Mouse (Mus musculus) cerebellum, adult 9-10 months (tissue): ENCODE measurements at regions not wholly inside any gene's neighbourhood (a gene's known extent, or its start where the extent isn't known, plus 50 kb on each side); places are given as distances from the start of the nearest gene placed in this dataset.

ENCODE experiments used
- DNase-seq: peaks from one replicate; pipeline ENCODE4 v3.0.0; 2022

- DNase-seq = no peak
Measured at GRCm38 (mm10) chr11:90783537-90783936, 95.4 kb upstream of the Tom1l1 start.

DNA sequence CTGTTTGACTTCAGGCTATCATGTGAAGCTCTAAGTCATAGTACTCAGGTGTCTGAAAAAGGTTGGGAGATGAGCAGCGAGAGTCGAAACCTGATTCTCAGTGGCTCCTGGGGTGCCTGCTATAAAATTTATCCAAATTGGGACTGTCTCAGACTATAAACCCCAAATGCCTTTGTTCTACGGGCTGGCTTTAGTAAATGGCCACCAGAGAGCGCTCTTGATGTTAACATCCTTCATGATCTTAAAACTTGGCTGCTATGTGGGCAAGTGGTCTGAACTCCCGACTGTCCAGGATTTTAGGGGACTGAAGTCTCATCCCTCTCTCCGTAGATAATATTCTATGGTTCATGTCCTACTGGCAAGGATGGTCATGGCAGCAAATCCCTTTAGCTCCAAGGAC, 94.8 kb upstream of the Tom1l1 start:
- DNase-seq = no peak

- DNase-seq = no peak
Measured at GRCm38 (mm10) chr11:90775752-90776151, 87.6 kb upstream of the Tom1l1 start.

DNA sequence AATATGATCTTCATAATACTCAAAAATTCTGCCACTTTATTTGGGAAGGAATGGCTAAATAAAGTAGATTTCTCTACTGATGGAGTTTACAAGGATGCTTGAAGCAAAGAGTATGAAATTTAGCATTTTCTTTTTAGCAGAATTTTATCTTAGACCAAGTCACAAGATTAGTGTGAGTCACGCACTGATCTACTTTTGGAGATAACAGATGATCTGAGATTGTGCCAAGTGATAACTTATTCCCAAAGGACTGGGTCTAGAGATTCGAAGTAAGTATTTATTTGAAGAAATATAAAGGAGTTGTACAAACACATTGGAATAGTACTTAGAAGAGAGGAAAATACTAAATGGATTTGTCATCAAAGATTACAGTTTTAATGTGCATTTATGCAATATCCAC, 67.8 kb upstream of the Tom1l1 start:
- DNase-seq = no peak

DNA sequence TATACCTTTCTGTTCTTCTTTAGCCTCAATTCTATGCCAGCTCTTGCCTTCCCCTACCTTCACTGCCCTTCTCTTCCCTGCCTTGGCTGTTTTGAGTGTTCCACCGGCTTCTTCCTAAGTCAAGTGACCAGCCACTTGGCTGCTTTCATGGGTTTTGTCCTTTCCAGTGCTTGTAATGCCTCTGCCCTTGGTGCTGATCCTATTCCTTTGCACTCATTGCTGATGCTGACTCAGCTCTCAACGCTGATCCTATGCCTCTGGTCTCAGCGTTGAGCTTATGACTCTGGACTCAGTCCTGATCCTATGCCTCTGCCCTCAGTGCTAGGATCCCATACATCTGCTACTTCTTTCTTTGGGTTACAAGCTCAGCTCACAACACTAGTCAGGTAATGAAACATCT, 60.3 kb upstream of the Tom1l1 start:
- no peak for DNase-seq

GRCm38 (mm10) chr11:90741952-90742617, 53.9 kb upstream of the Tom1l1 start:
- no peak for DNase-seq

- no peak for DNase-seq
Measured at GRCm38 (mm10) chr11:90739501-90739900, 51.3 kb upstream of the Tom1l1 start.

DNA sequence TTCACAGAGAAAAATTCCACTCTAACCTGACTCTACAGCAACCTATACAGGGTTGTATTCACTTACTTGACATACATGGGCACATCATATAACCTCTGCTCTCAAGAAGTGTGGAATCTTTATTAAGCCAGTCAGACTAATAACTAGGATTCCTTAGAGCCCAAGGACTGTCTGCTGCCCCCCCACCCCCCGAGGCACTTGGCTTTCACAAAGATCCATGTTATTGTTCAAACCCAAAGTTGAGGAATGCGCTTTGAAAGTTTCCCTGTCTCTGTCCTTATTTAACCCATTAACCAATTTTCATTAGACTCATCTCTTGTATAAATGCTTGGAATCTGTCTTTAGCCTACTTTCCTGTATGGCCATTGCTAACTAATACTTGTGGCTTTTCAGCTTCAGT, 50.6 kb upstream of the Tom1l1 start:
- DNase-seq = no peak
